Mouse (Mus musculus): ENCODE data around the gene Fga. TPM values are rescaled to one million over a fixed set of nuclear protein-coding genes. Genes with fewer than 3 reads are reported as not detected.

Gene Fga
- polyA plus RNA-seq, 1 experiment from 2014 or later = 0.30 TPM

Other genes starting within 250 kb of the Fga start
- 1.9 and 3.1 TPM in 2 replicates for gene Rbm46, start 149.6 kb upstream of the Fga start, polyA plus RNA-seq (2014; fragmentation: Nextera tagmentation; extraction: Ambion mirVana)
- gene Lrat, start 122.1 kb upstream of the Fga start, polyA plus RNA-seq (2014; fragmentation: Nextera tagmentation; extraction: Ambion mirVana) = not detected in 2 replicates
- 0.11 TPM in 1 of 2 replicates, not detected in the other for gene Fgg, start 18.4 kb upstream of the Fga start, polyA plus RNA-seq (2014; fragmentation: Nextera tagmentation; extraction: Ambion mirVana)
- 1.1 and 1.3 TPM in 2 replicates for gene Fgb, start 23.8 kb downstream of the Fga start, polyA plus RNA-seq (2014; fragmentation: Nextera tagmentation; extraction: Ambion mirVana)
- 95.2 and 109 TPM in 2 replicates for gene Plrg1, start 29.4 kb downstream of the Fga start, polyA plus RNA-seq (2014; fragmentation: Nextera tagmentation; extraction: Ambion mirVana)
- gene Dchs2, start 101.9 kb downstream of the Fga start, polyA plus RNA-seq (2014; fragmentation: Nextera tagmentation; extraction: Ambion mirVana) = 0.17 and 0.28 TPM in 2 replicates

All from kidney, embryonic 14.5 days (tissue).